Mouse (Mus musculus): ENCODE results near the gene Prtg. TPM values are rescaled to one million over a fixed set of nuclear protein-coding genes. Genes with fewer than 3 reads are reported as not detected.

Gene Prtg
- polyA plus RNA-seq, 1 experiment from 2014 or later: 2.2 TPM

DNA sequence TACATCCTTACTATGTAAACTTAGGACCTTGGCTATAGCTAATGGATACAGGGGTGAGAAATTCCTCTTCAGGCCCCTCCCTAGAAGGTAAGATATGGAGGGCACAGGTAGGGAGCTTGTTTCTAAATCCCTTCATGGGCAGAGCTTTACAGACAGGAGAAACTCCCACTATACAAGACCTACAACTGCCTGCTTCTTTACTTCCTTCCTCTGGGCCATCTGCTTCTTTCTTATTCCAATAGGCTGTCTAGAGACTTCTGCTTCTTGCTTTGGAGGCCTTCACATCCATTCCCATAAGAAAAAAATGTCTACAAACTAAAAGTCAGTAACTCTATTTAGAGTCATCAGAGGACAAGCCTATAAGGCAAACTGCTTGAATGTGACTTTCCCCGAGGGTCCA, 18.9 kb upstream of the Prtg start:
- no peak overlapping the region for H3K9ac ChIP-seq
- H3K4me2 ChIP-seq: no peak overlapping the region
- no peaks in the 10 kb centered on the region for H3K27me3 ChIP-seq (replicated peaks)
- H3K36me3 ChIP-seq: no peaks in the 10 kb centered on the region
- 79% methylated on average over 1 of the region's 1 CpGs for WGBS
- H3K9me3 ChIP-seq (replicated peaks): no peaks in the 10 kb centered on the region
- ATAC-seq (ENCODE audit: insufficient number of reproducible peaks, low FRiP score): no peak
- H3K27ac ChIP-seq (ENCODE audit: poor library complexity, severe bottlenecking): no peak overlapping the region
- H3K4me3 ChIP-seq: no peak overlapping the region
- peaks cover 18% of the 10 kb centered on the region for H3K4me1 ChIP-seq (replicated peaks)

DNA sequence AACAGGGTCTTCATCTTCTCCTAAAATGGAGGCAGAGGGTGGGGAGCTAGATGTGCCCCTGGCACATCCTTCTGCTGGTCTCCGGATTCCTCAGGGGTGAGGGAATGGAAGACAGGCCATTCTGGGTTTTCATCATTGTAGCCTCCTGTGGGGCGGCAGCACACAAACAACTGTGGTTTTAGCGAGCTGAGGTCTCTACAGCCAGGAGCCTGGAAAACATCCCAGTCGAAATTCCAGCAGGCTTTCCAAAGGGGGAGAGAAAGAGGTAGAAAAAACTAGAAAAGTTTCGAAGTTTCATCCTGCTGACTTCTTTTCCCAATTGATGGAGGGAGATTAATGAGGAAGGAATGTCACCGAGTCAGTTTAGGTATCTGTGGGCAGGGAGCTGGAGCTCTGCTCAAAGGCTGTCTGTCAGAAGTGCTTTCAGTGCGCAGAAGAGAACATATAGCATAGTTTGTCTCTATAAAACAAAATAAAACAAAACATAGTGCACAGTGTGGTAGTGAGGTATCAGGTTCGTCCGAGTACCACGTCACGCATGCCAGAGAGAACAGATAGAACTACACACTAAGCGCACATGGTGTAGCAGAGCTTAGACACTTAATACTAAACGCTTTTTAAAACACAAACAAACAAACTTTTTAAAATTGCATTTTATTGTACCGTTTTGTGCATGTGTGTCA, 16.0 kb upstream of the Prtg start:
- no peak for ATAC-seq (ENCODE audit: insufficient number of reproducible peaks, low FRiP score)
- Histone ChIP-seq H3K4me2 (0 out of 2 replicates have a peak overlapping the region, but pooled peaks have one; percentile 59), H3K9ac (no peak overlapping the region), H3K27ac (ENCODE audit: poor library complexity, severe bottlenecking) (no peak overlapping the region), H3K9me3 (replicated peaks) (no peaks in the 10 kb centered on the region; the same call in 1 of the 2 replicates), H3K27me3 (replicated peaks) (no peaks in the 10 kb centered on the region), H3K36me3 (no peaks in the 10 kb centered on the region), H3K4me3 (no peak overlapping the region), H3K4me1 (replicated peaks) (peaks cover 18% of the 10 kb centered on the region)
- 44% methylated on average over 14 of the region's 14 CpGs for WGBS

DNA sequence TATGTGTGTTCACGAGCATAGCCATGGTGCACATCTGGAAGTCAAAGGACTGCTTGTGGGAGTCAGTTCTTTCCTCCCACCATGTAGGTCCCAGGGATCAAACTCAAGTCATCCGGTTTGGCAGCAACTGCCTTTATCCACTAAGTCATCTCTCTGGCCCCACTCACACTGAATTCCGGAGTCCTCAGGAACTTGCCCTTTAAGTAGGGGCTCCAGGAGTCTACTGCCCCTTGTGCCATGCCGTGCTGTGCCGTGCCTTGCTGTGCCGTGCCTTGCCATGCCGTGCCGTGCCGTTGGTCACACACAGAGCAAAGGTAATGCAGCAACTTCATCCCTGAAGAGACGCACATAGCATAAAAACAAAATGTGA, 15.5 kb upstream of the Prtg start:
- peak; percentile 42; the same call in 1 of the 2 replicates for ATAC-seq (ENCODE audit: insufficient number of reproducible peaks, low FRiP score)
- no peaks in the 10 kb centered on the region for H3K36me3 ChIP-seq
- no peak overlapping the region for H3K9ac ChIP-seq
- peak overlapping the region; percentile 30 for H3K4me3 ChIP-seq
- no peaks in the 10 kb centered on the region; the same call in 1 of the 2 replicates for H3K9me3 ChIP-seq (replicated peaks)
- no peaks in the 10 kb centered on the region for H3K27me3 ChIP-seq (replicated peaks)
- H3K4me1 ChIP-seq (replicated peaks): peaks cover 24% of the 10 kb centered on the region
- H3K27ac ChIP-seq (ENCODE audit: poor library complexity, severe bottlenecking): no peak overlapping the region
- H3K4me2 ChIP-seq: peak overlapping the region; percentile 59
- WGBS: 17% methylated on average over 10 of the region's 10 CpGs

DNA sequence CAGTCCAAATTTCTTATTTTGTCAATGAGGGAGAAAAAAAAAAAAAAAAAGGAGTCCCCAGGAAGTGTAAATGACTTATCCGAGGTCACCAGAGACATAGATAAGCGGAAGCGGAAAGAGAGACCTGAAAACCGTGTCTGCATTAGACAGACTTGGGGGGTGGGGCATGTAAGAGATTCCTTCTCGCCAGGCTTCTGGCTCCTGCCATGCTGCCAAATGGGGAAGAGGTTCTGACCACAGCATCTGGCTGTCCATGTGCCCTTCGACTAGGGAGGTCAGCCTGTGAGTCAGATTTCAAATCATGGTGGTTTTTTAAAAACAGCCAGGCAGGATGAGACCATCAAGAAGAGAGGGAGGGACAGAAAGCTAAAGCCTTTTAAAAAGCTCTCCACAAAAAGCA, 15.0 kb upstream of the Prtg start:
- WGBS: 5% methylated on average over 6 of the region's 6 CpGs
- peak overlapping the region; percentile 59 for H3K4me2 ChIP-seq
- H3K4me3 ChIP-seq: no peak overlapping the region
- H3K9me3 ChIP-seq (replicated peaks): no peaks in the 10 kb centered on the region; the same call in 1 of the 2 replicates
- H3K27ac ChIP-seq (ENCODE audit: poor library complexity, severe bottlenecking): no peak overlapping the region
- 0 out of 2 replicates have a peak overlapping the region, but pooled peaks have one; percentile 18 for H3K9ac ChIP-seq
- H3K4me1 ChIP-seq (replicated peaks): peaks cover 24% of the 10 kb centered on the region
- H3K27me3 ChIP-seq (replicated peaks): no peaks in the 10 kb centered on the region
- ATAC-seq (ENCODE audit: insufficient number of reproducible peaks, low FRiP score): no peak
- H3K36me3 ChIP-seq: no peaks in the 10 kb centered on the region

DNA sequence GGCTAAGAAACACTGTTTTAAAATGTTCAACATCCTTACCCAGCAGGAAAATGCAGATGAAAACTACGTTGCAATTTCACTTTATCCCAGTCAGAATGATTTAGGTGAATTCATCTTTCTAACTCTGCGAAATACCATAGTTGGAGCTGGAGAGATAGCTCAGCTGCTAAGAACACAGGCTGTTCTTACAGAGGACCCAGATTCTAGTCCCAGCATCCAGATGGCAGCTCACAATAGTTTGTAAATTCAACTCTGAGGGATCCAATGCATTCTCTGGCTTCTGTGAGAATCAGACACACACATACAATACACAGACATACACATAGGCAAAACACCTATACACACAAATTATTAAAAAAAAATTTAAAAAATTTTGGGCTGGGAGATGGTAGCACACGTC, 11.4 kb upstream of the Prtg start:
- H3K27me3 ChIP-seq (replicated peaks): no peaks in the 10 kb centered on the region
- WGBS: 85% methylated on average over 3 of the region's 3 CpGs
- no peaks in the 10 kb centered on the region for H3K36me3 ChIP-seq

DNA sequence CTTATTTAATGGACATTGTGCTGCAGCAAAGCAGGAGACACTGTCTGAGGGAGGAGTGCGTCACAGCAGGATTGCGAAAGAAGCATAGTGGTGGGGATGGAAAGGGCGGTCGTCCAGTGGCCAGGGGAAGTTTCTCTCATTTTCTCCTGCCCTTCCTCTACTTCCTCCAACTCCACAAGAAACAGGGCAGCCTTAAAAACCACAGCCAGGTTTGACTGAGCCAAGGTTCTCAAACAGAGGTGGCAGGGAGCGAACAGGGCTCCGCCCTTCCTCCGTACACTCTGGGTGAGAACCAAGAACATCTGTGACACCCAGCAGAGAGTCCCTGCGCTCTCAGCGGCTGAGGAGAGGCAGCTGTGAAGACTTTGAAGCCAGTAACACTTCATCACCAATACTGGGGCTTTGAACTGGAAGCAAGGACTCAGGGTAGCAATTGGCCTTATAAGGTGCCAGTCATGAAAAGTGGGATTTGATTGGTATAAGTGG, 9.5 kb upstream of the Prtg start:
- Histone ChIP-seq H3K36me3 (no peaks in the 10 kb centered on the region), H3K27me3 (replicated peaks) (no peaks in the 10 kb centered on the region), H3K27ac (ENCODE audit: poor library complexity, severe bottlenecking) (no peak overlapping the region), H3K4me3 (no peak overlapping the region), H3K4me2 (peak overlapping the region; percentile 44), H3K9me3 (replicated peaks) (no peaks in the 10 kb centered on the region; the same call in 1 of the 2 replicates), H3K9ac (peak overlapping the region; percentile 20; the same call in 1 of the 2 replicates), H3K4me1 (replicated peaks) (peaks cover 22% of the 10 kb centered on the region)
- WGBS: 38% methylated on average over 9 of the region's 9 CpGs
- ATAC-seq (ENCODE audit: insufficient number of reproducible peaks, low FRiP score): no peak

More for the DNA sequence above, 11.4 kb upstream of the Prtg start:
- H3K9me3 ChIP-seq (replicated peaks): no peaks in the 10 kb centered on the region; the same call in 1 of the 2 replicates
- no peak overlapping the region for H3K4me3 ChIP-seq
- peaks cover 29% of the 10 kb centered on the region for H3K4me1 ChIP-seq (replicated peaks)
- H3K27ac ChIP-seq (ENCODE audit: poor library complexity, severe bottlenecking): no peak overlapping the region
- H3K9ac ChIP-seq: no peak overlapping the region
- no peak overlapping the region for H3K4me2 ChIP-seq
- ATAC-seq (ENCODE audit: insufficient number of reproducible peaks, low FRiP score): no peak

DNA sequence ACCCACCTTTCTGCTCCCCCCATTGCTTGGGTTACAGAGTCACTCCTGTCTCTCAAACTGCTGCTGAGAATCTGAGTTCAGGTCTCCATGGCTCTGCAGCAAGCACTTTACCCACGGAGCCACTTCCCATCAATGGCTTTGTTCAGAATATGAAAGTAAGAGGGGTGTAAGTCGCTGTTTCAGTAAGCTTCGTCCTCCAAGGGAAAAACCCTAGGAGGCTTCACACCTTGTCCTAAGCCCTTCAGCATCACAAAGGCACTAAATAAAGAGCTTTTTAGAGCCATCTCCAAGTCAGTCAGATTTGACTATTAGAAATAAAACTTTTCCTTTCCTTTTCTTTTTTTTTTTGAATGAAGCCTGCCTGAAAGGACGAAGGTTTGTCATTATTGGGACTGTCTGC, 3.4 kb upstream of the Prtg start:
- no peak overlapping the region for H3K27ac ChIP-seq (ENCODE audit: poor library complexity, severe bottlenecking)
- H3K4me3 ChIP-seq: no peak overlapping the region
- ATAC-seq (ENCODE audit: insufficient number of reproducible peaks, low FRiP score): no peak
- no peaks in the 10 kb centered on the region for H3K27me3 ChIP-seq (replicated peaks)
- H3K9ac ChIP-seq: no peak overlapping the region
- H3K9me3 ChIP-seq (replicated peaks): no peaks in the 10 kb centered on the region
- no peak overlapping the region for H3K4me2 ChIP-seq
- H3K36me3 ChIP-seq: no peaks in the 10 kb centered on the region
- peaks cover 27% of the 10 kb centered on the region for H3K4me1 ChIP-seq (replicated peaks)
- WGBS: 46% methylated on average over 4 of the region's 4 CpGs

DNA sequence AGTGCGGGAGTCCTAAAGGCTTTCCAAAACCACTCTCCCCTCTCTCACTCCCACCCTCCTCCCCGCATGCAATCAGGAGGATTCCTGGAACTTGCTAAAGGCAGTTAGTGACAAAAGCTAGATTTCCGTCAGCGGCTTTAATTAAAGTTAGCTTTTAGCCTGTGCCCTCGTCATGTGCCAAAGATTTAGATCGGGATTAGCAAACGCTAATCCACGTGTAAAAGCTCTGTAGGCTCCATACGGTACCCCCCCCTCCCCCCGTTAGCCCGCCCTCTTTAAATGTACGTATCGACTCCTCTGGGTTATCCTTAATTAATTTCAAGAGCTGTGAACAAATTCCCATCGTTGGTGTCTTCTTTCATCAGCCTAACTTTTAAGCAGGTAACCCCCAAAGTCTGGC, 528 bp upstream of the Prtg start:
- no peak for ATAC-seq (ENCODE audit: insufficient number of reproducible peaks, low FRiP score)
- Histone ChIP-seq H3K9me3 (replicated peaks) (no peaks in the 10 kb centered on the region), H3K4me1 (replicated peaks) (peaks cover 40% of the 10 kb centered on the region), H3K27ac (ENCODE audit: poor library complexity, severe bottlenecking) (peak overlapping the region; percentile 90), H3K36me3 (no peaks in the 10 kb centered on the region), H3K4me3 (peak overlapping the region; percentile 80), H3K27me3 (replicated peaks) (no peaks in the 10 kb centered on the region), H3K9ac (peak overlapping the region; percentile 84), H3K4me2 (peak overlapping the region; percentile 89)
- WGBS: 5% methylated on average over 14 of the region's 14 CpGs

DNA sequence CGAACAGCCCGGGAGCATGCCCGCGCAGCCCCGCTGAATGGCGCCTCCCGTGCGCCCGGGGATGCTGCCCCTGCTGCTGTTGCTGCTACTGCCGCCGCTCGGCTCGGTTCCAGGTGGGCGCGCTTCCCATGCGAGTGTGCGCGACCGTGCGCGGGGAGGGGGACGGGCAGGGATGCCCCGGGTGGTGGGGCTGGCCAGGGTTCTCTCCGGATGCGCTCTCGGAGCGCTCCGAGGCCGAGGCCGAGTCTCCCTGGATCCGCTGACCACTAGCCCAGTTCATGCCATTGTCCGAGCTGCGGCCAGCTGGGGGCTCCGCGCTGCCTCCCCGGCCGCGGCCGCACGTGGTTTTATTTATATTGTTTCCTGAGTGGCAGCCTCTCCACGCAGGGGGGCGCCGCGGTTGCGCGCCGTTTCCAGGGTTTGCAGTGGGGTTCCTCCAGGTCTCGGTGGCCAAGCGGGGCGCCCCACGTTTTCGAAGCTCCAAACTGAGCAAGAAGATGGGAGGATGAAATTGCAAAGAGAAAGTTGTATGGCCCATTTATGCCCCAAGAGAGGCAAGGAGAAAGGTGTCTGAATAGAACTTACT, 839 bp downstream of the Prtg start:
- no peaks in the 10 kb centered on the region for H3K9me3 ChIP-seq (replicated peaks)
- H3K27ac ChIP-seq (ENCODE audit: poor library complexity, severe bottlenecking): peak overlapping the region; percentile 90
- peak; percentile 71 for ATAC-seq (ENCODE audit: insufficient number of reproducible peaks, low FRiP score)
- H3K4me1 ChIP-seq (replicated peaks): peaks cover 48% of the 10 kb centered on the region
- no peaks in the 10 kb centered on the region for H3K27me3 ChIP-seq (replicated peaks)
- H3K36me3 ChIP-seq: no peaks in the 10 kb centered on the region
- WGBS: 0% methylated on average over 52 of the region's 52 CpGs
- peak overlapping the region; percentile 84 for H3K9ac ChIP-seq
- peak overlapping the region; percentile 89 for H3K4me2 ChIP-seq
- peak overlapping the region; percentile 80 for H3K4me3 ChIP-seq

DNA sequence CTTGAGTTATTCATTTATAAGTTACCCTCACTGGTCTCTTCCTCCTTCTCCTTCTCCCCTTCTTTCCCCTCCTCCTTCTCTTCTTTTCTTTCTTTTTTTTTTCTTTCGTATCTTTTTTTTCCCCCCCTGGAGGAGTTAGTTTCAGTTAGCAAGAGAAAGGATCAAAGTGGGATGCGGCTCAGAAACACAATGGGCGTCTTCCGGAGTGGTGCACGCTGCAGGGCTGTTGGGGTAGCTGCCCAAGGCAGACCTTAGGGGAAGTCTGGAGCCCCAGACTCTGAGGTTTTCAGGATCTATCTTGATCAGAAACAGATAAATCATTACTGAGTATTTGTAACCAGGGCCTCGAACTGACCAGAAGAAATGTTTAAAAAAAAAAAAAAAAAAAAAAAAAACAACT, 1.5 kb downstream of the Prtg start:
- H3K4me2 ChIP-seq: peak overlapping the region; percentile 89
- no peak overlapping the region for H3K27ac ChIP-seq (ENCODE audit: poor library complexity, severe bottlenecking)
- H3K4me1 ChIP-seq (replicated peaks): peaks cover 51% of the 10 kb centered on the region
- H3K9me3 ChIP-seq (replicated peaks): no peaks in the 10 kb centered on the region
- WGBS: under 1% methylated on average over 6 of the region's 6 CpGs
- H3K27me3 ChIP-seq (replicated peaks): no peaks in the 10 kb centered on the region
- H3K4me3 ChIP-seq: peak overlapping the region; percentile 80
- H3K9ac ChIP-seq: peak overlapping the region; percentile 84
- ATAC-seq (ENCODE audit: insufficient number of reproducible peaks, low FRiP score): no peak
- no peaks in the 10 kb centered on the region for H3K36me3 ChIP-seq

DNA sequence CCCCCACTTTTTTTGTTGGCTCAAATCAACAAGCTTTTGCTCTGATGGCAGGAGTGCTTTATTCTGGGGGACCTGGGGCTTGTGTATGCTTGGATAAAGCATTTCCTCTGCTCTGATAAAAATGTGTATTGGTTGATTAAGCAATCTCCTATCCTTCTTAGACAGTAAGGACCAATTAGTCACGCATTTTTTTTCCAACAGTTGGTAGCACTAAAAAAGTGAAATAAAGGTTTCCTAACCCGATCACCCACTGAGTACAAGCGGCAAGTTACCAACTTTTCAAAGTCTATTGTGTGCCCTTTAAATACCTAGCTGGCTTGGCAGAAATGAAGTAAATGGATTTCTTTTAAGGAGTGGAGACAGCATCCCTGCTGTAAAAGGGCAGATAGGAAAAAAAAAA, 1.9 kb downstream of the Prtg start:
- ATAC-seq (ENCODE audit: insufficient number of reproducible peaks, low FRiP score): no peak
- Histone ChIP-seq H3K4me1 (replicated peaks) (peaks cover 51% of the 10 kb centered on the region), H3K36me3 (no peaks in the 10 kb centered on the region), H3K4me2 (peak overlapping the region; percentile 89), H3K27me3 (replicated peaks) (no peaks in the 10 kb centered on the region), H3K9me3 (replicated peaks) (no peaks in the 10 kb centered on the region), H3K27ac (ENCODE audit: poor library complexity, severe bottlenecking) (no peak overlapping the region), H3K4me3 (peak overlapping the region; percentile 80), H3K9ac (peak overlapping the region; percentile 20; the same call in 1 of the 2 replicates)
- WGBS: 13% methylated on average over 3 of the region's 3 CpGs
